Mouse (Mus musculus): ENCODE results near the gene Apol7a. TPM values are rescaled to one million over a fixed set of nuclear protein-coding genes. Genes with fewer than 3 reads are reported as not detected.
A peak's percentile ranks its signal among the peaks of the same experiment; 100 is the strongest.

Gene Apol7a
- polyA plus RNA-seq, 1 experiment from 2014 or later, result not detected

DNA sequence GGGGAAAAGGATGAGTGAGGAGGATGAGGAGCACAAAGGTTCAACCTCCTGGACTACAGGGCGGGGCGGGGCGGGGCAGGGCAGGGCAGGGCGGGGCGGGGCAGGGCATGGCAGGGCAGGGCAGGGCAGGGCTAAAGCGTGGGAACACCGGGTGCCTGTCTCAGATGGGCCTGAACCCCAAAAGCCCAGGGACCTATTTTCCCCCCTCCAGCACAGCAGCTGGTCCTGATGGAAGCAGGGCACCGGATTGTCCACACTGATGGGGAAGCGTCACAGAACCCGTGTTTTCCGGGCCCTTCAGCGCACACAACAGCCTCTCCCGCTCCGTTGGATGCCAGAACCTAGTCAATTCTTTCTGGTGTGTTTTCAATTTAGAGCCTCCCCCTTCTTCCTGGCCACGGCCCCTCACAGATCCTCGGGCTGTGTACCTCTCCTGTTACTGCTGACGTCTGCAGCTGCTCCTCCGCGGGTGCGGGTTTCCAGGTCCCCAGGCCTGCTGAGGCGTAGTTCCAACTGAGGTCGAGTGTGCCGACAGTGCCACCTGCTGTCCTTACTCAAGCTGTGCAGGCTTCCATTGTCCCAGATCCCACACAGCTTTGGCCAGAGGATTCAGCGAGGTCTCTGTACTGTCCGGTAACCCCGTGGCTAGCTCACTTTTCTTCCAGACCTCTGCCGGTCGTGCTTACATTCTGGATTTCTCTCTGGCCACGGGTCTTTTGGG lies 40.4 kb downstream of the Apol7a start:
- ATAC-seq (ENCODE audit: low FRiP score), result peak; percentile 78
- H3K4me2 ChIP-seq, result peak overlapping the region; percentile 52
- no peaks in the 10 kb centered on the region for H3K27me3 ChIP-seq
- H3K36me3 ChIP-seq (replicated peaks), result no peaks in the 10 kb centered on the region
- peaks cover 67% of the 10 kb centered on the region for H3K4me1 ChIP-seq
- peak overlapping the region; percentile 30 for H3K4me3 ChIP-seq (replicated peaks)
- H3K27ac ChIP-seq, result peak overlapping the region; percentile 32; the same call in 1 of the 2 replicates
- peak overlapping the region; percentile 60 for H3K9ac ChIP-seq
- WGBS, result 6% methylated on average over 26 of the region's 29 CpGs
- H3K9me3 ChIP-seq, result no peaks in the 10 kb centered on the region

DNA sequence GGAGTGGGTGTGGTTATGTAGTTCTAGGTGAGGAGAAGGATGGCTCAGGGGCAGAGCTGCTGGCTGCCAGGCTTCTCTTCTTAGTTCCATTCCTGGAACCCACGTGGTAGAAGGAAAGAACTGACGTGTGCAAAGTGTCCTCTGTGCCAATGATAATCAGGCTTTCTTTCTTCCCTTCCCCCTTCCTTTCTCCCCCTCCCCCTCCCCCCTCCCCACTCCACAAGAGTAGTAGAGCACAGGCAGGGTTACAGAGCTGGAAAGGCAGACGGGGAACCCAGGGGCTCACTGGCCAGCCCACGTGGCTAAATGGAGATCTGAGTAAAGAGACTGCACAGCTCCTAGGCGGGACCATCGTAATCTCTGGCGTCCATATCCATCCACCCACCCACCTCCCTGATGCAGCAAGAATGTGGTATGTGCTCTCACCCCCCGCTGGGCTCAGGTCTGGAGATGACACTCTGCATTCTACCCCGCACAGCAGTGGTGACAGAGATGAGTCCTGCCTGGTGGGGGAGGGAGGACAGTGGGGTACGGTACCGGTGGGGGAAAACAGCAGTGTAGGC lies 42.6 kb downstream of the Apol7a start:
- Histone ChIP-seq H3K27ac (peak overlapping the region; percentile 63), H3K9me3 (no peaks in the 10 kb centered on the region), H3K4me1 (peaks cover 66% of the 10 kb centered on the region), H3K27me3 (peaks cover 7% of the 10 kb centered on the region; the same call in 1 of the 2 replicates), H3K4me2 (peak overlapping the region; percentile 31), H3K9ac (no peak overlapping the region), H3K4me3 (replicated peaks) (no peak overlapping the region), H3K36me3 (replicated peaks) (no peaks in the 10 kb centered on the region)
- peak; percentile 41 for ATAC-seq (ENCODE audit: low FRiP score)
- WGBS, result 18% methylated on average over 11 of the region's 11 CpGs

DNA sequence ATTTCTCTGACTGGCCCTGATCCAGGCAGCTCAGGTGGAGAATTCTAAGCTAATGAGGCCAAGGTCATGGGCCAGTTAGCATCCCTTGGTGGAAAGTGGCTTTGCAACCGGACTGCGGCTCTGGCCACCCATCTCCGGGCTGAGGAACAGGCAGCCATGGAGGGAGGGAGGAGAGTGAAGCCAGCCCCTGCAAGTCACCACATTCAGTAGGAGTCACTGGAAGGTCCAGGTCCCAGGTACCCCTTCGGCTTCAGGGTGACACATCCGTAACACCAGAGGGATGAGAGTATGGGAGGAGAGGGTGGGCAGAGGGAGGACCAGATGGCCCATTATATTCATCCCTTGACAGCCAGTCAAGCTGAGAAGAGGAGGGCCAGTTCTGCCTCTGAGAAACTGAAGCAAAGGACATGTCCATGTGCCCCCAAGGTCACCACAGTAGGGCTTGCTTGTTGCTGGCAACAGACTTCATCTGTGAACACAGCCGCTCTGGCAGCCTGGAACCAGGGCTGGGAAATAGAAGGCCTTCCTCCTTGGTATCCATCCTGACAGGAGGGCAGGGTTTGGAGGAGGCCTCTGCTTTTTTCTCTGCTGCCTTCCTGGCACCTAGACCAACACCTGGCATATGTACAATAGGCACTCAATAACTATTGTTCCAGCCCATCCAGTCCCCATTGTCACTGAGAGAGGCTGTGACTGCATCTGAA lies 43.9 kb downstream of the Apol7a start:
- Histone ChIP-seq H3K4me1 (peaks cover 62% of the 10 kb centered on the region), H3K36me3 (replicated peaks) (no peaks in the 10 kb centered on the region), H3K4me3 (replicated peaks) (no peak overlapping the region), H3K27me3 (peaks cover 7% of the 10 kb centered on the region; the same call in 1 of the 2 replicates), H3K9me3 (no peaks in the 10 kb centered on the region), H3K9ac (no peak overlapping the region), H3K4me2 (no peak overlapping the region), H3K27ac (peak overlapping the region; percentile 69)
- ATAC-seq (ENCODE audit: low FRiP score), result no peak
- 60% methylated on average over 6 of the region's 6 CpGs for WGBS

DNA sequence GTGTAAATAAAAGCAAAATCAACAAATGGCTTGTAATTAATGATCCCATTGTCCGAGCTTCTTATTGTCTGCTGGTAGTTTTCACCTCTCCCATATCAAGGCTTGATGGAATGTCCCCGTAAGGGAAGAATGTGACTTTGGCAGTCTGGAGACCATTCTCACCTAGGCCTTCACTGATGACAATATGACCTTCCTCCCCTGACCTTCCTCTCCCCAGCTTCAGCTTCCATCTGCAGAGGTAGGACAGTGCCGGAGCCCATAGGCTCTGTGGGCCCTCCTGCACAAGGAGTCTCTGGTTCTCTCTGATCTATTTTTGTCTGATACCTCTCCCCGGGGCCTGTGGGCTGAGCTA lies 44.4 kb downstream of the Apol7a start:
- no peak overlapping the region for H3K9ac ChIP-seq

DNA sequence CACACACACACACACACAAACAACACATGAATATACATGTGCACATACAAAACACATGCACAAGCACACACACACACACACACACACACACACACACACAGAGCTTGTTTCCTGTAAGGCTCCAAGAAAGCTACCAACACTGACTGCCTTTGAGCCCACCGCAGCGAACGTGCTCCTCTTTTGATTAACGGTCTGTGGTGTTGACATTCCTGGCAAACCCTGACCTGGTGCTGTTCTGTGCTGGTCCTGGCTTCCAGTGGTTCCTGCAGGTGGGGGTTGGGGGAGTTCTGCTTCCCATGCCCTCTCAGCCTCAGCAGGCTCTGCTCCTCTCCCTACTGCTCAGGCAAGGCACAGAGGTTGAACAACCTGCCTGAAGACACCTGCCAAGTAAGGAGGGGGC lies 45.1 kb downstream of the Apol7a start:
- Histone ChIP-seq H3K4me2 (no peak overlapping the region), H3K27ac (0 out of 2 replicates have a peak overlapping the region, but pooled peaks have one; percentile 50), H3K27me3 (peaks cover 7% of the 10 kb centered on the region; the same call in 1 of the 2 replicates)

More for the DNA sequence above, 44.4 kb downstream of the Apol7a start:
- WGBS, result 67% methylated on average over 4 of the region's 4 CpGs
- no peak overlapping the region for H3K4me3 ChIP-seq (replicated peaks)
- H3K27me3 ChIP-seq, result peaks cover 7% of the 10 kb centered on the region; the same call in 1 of the 2 replicates
- peaks cover 60% of the 10 kb centered on the region for H3K4me1 ChIP-seq
- peak overlapping the region; percentile 69 for H3K27ac ChIP-seq
- ATAC-seq (ENCODE audit: low FRiP score), result no peak
- H3K36me3 ChIP-seq (replicated peaks), result no peaks in the 10 kb centered on the region
- no peaks in the 10 kb centered on the region for H3K9me3 ChIP-seq
- H3K4me2 ChIP-seq, result no peak overlapping the region

DNA sequence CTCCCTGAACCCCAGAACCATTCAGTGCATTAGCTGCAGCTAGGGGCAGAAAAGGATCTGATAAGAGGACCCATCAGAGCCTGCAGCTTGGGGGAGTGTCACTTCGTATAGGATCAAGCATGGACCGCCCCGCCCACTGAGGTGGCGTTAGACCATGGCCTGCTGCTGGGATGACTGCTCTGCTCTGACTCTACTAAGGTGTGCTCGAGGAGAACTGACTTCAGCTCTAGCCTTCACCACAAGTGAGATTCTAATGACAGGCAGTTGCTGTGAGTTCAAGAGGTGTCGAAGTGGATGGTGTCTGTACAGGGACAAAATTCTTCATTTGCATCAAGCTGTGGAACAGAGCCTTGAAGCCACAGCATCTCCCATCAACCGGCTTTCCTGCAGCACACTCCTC lies 46.0 kb downstream of the Apol7a start:
- Histone ChIP-seq H3K4me3 (replicated peaks) (no peak overlapping the region), H3K27ac (no peak overlapping the region), H3K4me2 (no peak overlapping the region), H3K4me1 (peaks cover 48% of the 10 kb centered on the region), H3K27me3 (peaks cover 7% of the 10 kb centered on the region; the same call in 1 of the 2 replicates), H3K9me3 (no peaks in the 10 kb centered on the region), H3K9ac (no peak overlapping the region), H3K36me3 (replicated peaks) (no peaks in the 10 kb centered on the region)
- ATAC-seq (ENCODE audit: low FRiP score), result no peak
- WGBS, result 66% methylated on average over 7 of the region's 7 CpGs

More for the DNA sequence above, 45.1 kb downstream of the Apol7a start:
- no peaks in the 10 kb centered on the region for H3K36me3 ChIP-seq (replicated peaks)
- 57% methylated on average over 4 of the region's 4 CpGs for WGBS
- no peak overlapping the region for H3K4me3 ChIP-seq (replicated peaks)
- H3K9ac ChIP-seq, result no peak overlapping the region
- ATAC-seq (ENCODE audit: low FRiP score), result no peak
- peaks cover 53% of the 10 kb centered on the region for H3K4me1 ChIP-seq
- H3K9me3 ChIP-seq, result no peaks in the 10 kb centered on the region

DNA sequence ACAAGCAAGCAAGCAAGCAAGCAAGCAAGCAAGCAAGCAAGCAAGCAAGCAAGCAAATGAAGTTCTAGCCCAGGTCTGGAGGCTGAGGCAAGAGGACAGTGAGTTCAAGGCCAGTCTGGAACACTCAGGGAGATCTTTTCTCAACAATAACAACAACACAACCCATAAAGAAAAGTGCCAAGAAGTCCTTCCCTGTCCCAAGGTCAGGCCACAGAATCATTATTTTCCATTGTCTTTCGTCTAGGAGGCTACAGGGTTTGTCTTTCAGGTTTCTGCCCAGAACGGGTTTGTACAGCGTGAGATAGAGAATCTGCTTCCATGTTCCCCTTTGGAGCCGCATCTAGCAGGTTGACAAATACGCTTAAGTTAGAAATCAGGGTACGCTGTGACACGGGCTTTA lies 48.8 kb downstream of the Apol7a start:
- H3K36me3 ChIP-seq (replicated peaks), result no peaks in the 10 kb centered on the region
- no peak overlapping the region for H3K9ac ChIP-seq
- peaks cover 27% of the 10 kb centered on the region for H3K4me1 ChIP-seq
- H3K4me3 ChIP-seq (replicated peaks), result no peak overlapping the region
- no peaks in the 10 kb centered on the region for H3K9me3 ChIP-seq
- H3K4me2 ChIP-seq, result no peak overlapping the region
- H3K27me3 ChIP-seq, result peaks cover 7% of the 10 kb centered on the region
- 91% methylated on average over 7 of the region's 7 CpGs for WGBS
- no peak overlapping the region for H3K27ac ChIP-seq
- no peak for ATAC-seq (ENCODE audit: low FRiP score)

DNA sequence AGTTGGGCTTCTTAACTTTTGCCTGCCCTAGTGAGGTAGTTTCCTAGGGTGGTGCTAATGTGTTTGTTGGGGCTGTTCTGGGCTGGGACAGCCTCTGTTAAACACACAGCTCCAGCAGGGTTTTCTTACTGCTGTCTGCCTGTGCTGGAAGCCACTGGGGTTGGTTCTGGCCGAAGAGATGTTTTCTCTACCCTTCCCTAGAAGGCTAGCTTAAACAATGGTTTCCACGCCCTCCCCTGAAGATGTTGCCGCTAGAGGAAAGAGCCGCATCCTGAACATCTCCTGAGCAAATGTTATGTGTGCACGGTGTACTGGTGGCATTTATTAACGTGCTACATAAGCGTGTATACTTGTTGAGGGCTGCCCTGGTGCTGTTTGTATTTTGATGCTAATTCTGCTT lies 50.8 kb downstream of the Apol7a start:
- no peak overlapping the region for H3K4me3 ChIP-seq (replicated peaks)
- no peaks in the 10 kb centered on the region for H3K9me3 ChIP-seq
- no peaks in the 10 kb centered on the region for H3K36me3 ChIP-seq (replicated peaks)
- 84% methylated on average over 7 of the region's 7 CpGs for WGBS
- H3K4me2 ChIP-seq, result no peak overlapping the region
- H3K4me1 ChIP-seq, result peaks cover 25% of the 10 kb centered on the region
- peaks cover 6% of the 10 kb centered on the region for H3K27me3 ChIP-seq
- ATAC-seq (ENCODE audit: low FRiP score), result no peak
- no peak overlapping the region for H3K9ac ChIP-seq
- no peak overlapping the region for H3K27ac ChIP-seq

DNA sequence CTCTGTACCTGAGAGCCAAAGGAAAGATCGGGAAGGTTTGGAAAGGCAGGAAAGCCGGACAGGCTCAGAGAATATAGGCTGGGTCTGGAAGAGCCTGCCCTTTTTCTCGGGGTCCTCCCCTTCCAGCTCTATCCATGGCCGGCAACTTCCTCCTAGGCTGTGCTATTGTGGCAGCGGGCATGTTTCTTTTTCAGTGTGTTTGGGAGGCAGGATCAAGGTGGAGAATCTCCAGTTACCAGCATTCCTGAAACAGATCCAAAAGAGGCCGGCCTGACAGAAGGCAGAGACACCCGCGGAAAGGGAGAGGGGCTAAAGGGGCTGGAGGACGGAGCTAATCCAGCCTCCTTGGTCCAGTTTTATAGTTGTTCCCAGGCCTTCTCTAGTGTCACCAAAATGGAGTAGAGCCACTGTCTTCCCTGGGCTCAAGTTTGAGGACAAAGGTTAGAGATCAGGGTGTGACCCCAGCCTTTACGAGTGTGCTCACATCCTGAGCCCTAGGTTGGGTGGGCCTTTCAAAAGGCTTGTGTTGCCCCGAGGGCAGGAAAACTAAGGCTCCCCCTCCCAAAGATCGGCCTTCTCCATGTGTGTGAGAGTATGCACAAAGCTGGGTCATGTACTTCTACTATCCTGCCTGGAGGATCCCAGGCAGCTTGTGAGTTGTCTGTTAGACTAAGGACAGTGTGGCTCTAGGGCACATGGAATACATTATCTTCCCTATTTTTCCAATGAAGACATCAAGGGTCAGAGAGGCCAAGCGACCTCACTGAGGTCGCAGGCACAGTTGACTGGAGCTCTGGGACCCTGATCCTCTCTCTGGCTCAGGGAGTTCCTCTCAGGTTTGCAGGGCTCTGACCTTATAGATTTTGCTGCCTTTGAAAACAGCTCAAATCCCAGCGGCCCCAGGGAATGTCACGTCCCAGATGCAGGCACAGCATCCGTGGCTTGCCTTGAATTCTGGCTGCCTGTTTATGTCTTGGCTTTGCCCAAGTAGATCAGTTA lies 54.5 kb downstream of the Apol7a start:
- H3K4me1 ChIP-seq, result peaks cover 22% of the 10 kb centered on the region
- H3K9ac ChIP-seq, result no peak overlapping the region
- no peaks in the 10 kb centered on the region for H3K9me3 ChIP-seq
- H3K4me2 ChIP-seq, result no peak overlapping the region
- H3K4me3 ChIP-seq (replicated peaks), result no peak overlapping the region
- WGBS, result 58% methylated on average over 17 of the region's 17 CpGs
- H3K27me3 ChIP-seq, result no peaks in the 10 kb centered on the region; the same call in 1 of the 2 replicates
- ATAC-seq (ENCODE audit: low FRiP score), result no peak
- H3K36me3 ChIP-seq (replicated peaks), result no peaks in the 10 kb centered on the region
- peak overlapping the region; percentile 61 for H3K27ac ChIP-seq

DNA sequence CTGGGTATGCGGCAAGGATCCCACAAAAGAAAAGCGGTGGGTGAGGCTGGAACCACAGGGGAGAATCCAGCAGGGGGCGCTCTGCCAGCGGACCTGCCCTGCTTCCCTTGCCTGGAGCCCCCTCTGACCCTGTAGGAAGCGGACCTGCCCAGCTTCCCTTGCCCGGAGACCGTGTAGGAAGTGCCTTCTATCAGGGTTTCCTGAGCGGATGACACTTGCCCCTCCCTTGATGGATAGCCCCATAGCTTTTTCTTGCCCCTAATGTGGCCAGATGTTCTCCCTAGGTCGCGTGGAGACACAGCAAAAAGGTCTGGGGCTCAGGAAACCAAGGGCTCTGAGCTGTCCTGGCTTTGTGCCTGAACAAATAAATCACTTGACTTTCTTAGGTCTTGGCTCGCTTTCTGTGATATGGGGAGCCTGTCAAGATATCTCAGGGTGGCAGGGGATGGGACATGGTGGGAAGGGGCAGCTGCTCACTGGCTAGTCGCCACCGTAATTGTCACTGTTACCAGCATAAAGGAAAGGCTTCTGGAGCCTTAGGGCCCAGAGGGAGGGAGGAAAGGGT lies 55.3 kb downstream of the Apol7a start:
- peaks cover 22% of the 10 kb centered on the region for H3K4me1 ChIP-seq
- peak; percentile 77 for ATAC-seq (ENCODE audit: low FRiP score)

DNA sequence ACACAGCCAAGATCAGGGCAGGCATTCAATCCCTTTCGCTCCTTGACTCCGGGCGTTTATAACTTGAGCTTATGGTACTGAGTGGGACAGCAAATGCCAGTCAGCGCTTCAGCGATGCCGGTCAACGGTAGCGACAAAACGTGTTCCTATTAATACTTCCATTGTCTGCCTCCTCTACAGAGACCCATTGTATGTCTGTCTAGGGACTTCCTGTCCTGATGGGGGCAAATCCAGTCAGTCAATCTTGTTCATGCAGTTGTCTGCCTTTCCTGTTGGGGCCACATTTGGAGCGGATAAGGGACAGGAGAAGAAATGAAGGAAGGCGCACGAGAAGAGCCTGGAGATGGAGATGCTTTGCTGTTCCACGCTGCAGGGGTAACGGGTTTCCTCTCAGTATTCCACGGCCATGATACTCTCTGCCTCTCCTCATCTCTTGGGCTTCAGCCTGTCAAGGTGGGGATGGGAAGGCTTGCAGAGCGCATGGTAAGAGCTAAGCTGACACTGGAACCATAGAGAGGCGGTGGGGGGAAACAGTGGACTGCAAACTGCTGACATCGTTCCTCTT lies 55.9 kb downstream of the Apol7a start:
- H3K36me3 ChIP-seq (replicated peaks), result no peaks in the 10 kb centered on the region
- 0 out of 2 replicates have a peak overlapping the region, but pooled peaks have one; percentile 61 for H3K27ac ChIP-seq
- no peaks in the 10 kb centered on the region for H3K9me3 ChIP-seq
- WGBS, result 35% methylated on average over 18 of the region's 18 CpGs
- no peak for ATAC-seq (ENCODE audit: low FRiP score)
- H3K27me3 ChIP-seq, result no peaks in the 10 kb centered on the region; the same call in 1 of the 2 replicates
- peak overlapping the region; percentile 25; the same call in 1 of the 2 replicates for H3K9ac ChIP-seq
- H3K4me2 ChIP-seq, result peak overlapping the region; percentile 51
- peaks cover 22% of the 10 kb centered on the region for H3K4me1 ChIP-seq
- peak overlapping the region; percentile 21 for H3K4me3 ChIP-seq (replicated peaks)

More for the DNA sequence above, 55.3 kb downstream of the Apol7a start:
- Histone ChIP-seq H3K27ac (peak overlapping the region; percentile 61), H3K27me3 (no peaks in the 10 kb centered on the region; the same call in 1 of the 2 replicates), H3K36me3 (replicated peaks) (no peaks in the 10 kb centered on the region), H3K9me3 (no peaks in the 10 kb centered on the region), H3K9ac (peak overlapping the region; percentile 25; the same call in 1 of the 2 replicates), H3K4me2 (peak overlapping the region; percentile 51), H3K4me3 (replicated peaks) (peak overlapping the region; percentile 21)
- 16% methylated on average over 13 of the region's 13 CpGs for WGBS
